Mouse (Mus musculus): ENCODE results near the gene Golgb1. TPM values are rescaled to one million over a fixed set of nuclear protein-coding genes. Genes with fewer than 3 reads are reported as not detected.

The Golgb1 gene
- polyA plus RNA-seq, 1 experiment from 2014 or later: 73.7 TPM

GRCm38 (mm10) chr16:36863585-36863984 is 11.4 kb upstream of the Golgb1 start:
- Histone ChIP-seq H3K4me2 (replicated peaks; ENCODE audit: low read depth) (no peak overlapping the region), H3K4me3 (ENCODE audit: low read depth, low read length) (no peak overlapping the region), H3K9ac (ENCODE audit: low read depth, low read length) (no peak overlapping the region), H3K27ac (ENCODE audit: low read depth, low read length) (no peak overlapping the region), H3K27me3 (replicated peaks; ENCODE audit: control insufficient read depth, insufficient read depth, low read length) (no peaks in the 10 kb centered on the region), H3K36me3 (ENCODE audit: control insufficient read depth, insufficient read depth) (peaks cover 11% of the 10 kb centered on the region), H3K4me1 (replicated peaks; ENCODE audit: control insufficient read depth, insufficient read depth, low read length) (no peaks in the 10 kb centered on the region), H3K9me3 (ENCODE audit: control insufficient read depth) (no peaks in the 10 kb centered on the region)
- TF ChIP-seq CTCF (IDR thresholded peaks at IDR 0.05; ENCODE audit: low read depth): no peak
- WGBS: 82% methylated on average over 3 of the region's 3 CpGs
- ATAC-seq: no peak

DNA sequence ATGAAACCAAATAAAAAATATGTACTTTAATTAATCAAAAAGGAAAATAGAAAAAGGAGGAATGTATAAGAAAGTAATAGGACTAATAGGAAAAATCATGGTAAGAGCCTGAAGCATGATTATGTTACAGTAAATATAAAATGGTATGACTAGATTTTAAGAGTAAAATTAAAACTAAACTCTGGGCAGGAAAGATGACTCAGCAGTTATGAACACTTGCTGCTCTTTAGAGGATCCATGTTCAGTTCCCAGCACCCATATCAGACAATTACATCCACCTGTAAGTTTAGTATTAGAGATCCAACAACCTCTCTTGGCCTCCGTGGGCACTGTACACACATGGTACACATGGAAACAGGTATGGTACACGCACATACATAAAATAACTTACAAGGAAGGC is 5.5 kb upstream of the Golgb1 start:
- Histone ChIP-seq H3K9me3 (ENCODE audit: control insufficient read depth) (no peaks in the 10 kb centered on the region), H3K4me3 (ENCODE audit: low read depth, low read length) (no peak overlapping the region), H3K27me3 (replicated peaks; ENCODE audit: control insufficient read depth, insufficient read depth, low read length) (no peaks in the 10 kb centered on the region), H3K36me3 (ENCODE audit: control insufficient read depth, insufficient read depth) (peaks cover 12% of the 10 kb centered on the region; the same call in 1 of the 2 replicates), H3K4me2 (replicated peaks; ENCODE audit: low read depth) (no peak overlapping the region), H3K27ac (ENCODE audit: low read depth, low read length) (no peak overlapping the region), H3K9ac (ENCODE audit: low read depth, low read length) (no peak overlapping the region), H3K4me1 (replicated peaks; ENCODE audit: control insufficient read depth, insufficient read depth, low read length) (peaks cover 6% of the 10 kb centered on the region; the same call in 1 of the 2 replicates)
- ATAC-seq: no peak
- WGBS: 96% methylated on average over 2 of the region's 2 CpGs
- TF ChIP-seq CTCF (IDR thresholded peaks at IDR 0.05; ENCODE audit: low read depth): no peak

DNA sequence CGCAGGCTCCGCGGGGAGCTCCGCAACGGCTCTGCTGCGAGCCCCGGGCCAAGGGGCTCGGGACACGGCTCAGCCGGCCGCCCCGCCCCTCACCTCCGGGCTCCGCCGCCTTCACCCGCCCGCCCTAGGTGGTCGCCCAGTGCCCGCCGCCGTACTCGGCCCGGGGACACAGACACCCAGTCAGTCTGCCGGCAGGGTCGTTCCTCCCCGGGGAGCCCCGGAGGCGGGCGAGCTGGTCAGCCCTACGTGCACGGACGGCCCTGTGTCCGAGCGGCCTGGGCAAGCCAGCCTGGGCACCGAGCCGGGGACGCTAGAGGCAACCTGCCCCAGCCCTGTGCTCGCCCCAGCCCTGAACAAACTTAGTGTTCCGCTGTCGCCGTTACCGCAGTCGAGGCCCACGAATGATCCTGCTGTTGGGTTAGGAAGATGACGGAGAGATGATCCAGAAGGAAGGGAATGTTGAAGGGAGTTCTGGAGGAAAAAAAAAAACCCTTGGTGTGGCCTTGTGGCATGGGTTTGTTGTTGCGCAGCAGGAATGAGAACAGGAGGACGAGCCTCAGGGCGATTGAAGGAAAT is 424 bp downstream of the Golgb1 start:
- Histone ChIP-seq H3K4me1 (replicated peaks; ENCODE audit: control insufficient read depth, insufficient read depth, low read length) (peaks cover 6% of the 10 kb centered on the region), H3K9me3 (ENCODE audit: control insufficient read depth) (no peaks in the 10 kb centered on the region), H3K9ac (ENCODE audit: low read depth, low read length) (peak overlapping the region; percentile 96), H3K27ac (ENCODE audit: low read depth, low read length) (peak overlapping the region; percentile 88), H3K4me2 (replicated peaks; ENCODE audit: low read depth) (peak overlapping the region; percentile 78), H3K27me3 (replicated peaks; ENCODE audit: control insufficient read depth, insufficient read depth, low read length) (no peaks in the 10 kb centered on the region), H3K36me3 (ENCODE audit: control insufficient read depth, insufficient read depth) (peaks cover 5% of the 10 kb centered on the region; the same call in 1 of the 2 replicates), H3K4me3 (ENCODE audit: low read depth, low read length) (peak overlapping the region; percentile 82)
- ATAC-seq: peak; percentile 58
- TF ChIP-seq CTCF (IDR thresholded peaks at IDR 0.05; ENCODE audit: low read depth): no peak
- 1% methylated on average over 48 of the region's 48 CpGs for WGBS

- no peaks in the 10 kb centered on the region for H3K27me3 ChIP-seq (replicated peaks; ENCODE audit: control insufficient read depth, insufficient read depth, low read length)
- H3K9ac ChIP-seq (ENCODE audit: low read depth, low read length): no peak overlapping the region
- H3K4me1 ChIP-seq (replicated peaks; ENCODE audit: control insufficient read depth, insufficient read depth, low read length): peaks cover 6% of the 10 kb centered on the region
- no peak for ATAC-seq
- peak; percentile 37 for TF ChIP-seq CTCF (IDR thresholded peaks at IDR 0.05; ENCODE audit: low read depth)
- H3K4me3 ChIP-seq (ENCODE audit: low read depth, low read length): no peak overlapping the region
- no peak overlapping the region for H3K4me2 ChIP-seq (replicated peaks; ENCODE audit: low read depth)
- WGBS: 79% methylated on average over 5 of the region's 5 CpGs
- H3K36me3 ChIP-seq (ENCODE audit: control insufficient read depth, insufficient read depth): 0 out of 2 replicates have a peak, but pooled peaks cover under 1% of the 10 kb centered on the region
- H3K27ac ChIP-seq (ENCODE audit: low read depth, low read length): no peak overlapping the region
- H3K9me3 ChIP-seq (ENCODE audit: control insufficient read depth): no peaks in the 10 kb centered on the region
Observed at GRCm38 (mm10) chr16:36877316-36877715, 2.4 kb downstream of the Golgb1 start.

DNA sequence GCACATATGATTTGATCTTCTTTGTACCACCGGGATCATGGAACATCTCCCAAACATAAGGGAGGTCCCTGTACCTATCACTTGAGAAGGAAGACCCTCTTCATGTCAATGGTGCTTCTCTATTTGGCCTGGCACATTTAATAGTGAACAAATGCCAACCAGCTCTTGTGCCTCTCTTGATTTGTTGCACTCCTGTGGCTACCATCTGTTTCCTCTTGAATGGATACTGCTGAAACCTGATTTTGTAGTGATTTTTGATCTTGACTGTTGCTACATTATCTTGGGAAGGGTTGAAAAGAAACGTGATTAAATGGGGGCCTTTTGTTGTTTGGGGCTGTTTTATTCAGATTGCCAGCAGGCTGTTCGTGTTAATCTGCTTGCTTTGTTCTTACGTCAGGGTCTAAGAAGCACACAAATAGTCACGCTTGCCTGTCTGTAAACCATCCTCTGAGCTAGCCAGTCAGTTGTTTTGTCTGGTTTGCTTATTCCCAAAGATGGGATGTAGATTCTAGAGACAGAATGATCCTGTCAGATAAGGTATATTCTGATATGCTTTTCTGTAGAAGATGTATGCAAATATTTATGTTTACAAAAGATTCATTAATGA is 7.9 kb downstream of the Golgb1 start:
- TF ChIP-seq CTCF (IDR thresholded peaks at IDR 0.05; ENCODE audit: low read depth): no peak
- H3K4me3 ChIP-seq (ENCODE audit: low read depth, low read length): no peak overlapping the region
- WGBS: 84% methylated on average over 5 of the region's 5 CpGs

DNA sequence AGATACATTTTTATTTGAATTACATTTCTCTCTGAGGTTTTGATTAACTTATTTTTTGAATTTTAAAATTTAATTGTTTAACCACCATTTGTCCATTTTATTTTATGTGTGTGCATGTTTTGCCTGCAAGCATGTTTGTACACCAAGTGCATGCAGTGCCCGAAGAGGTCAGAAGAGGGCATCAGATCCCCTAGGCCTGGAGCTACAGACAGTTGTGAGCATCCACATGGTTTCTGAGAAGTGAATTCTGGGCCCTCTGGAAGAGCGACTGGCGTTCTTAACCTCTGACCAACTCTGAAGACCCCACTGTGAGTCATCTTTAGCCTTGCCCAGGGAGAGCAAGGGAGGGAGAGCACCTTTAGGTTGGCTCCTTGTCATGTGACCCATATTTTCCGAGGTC is 9.9 kb downstream of the Golgb1 start:
- 89% methylated on average over 4 of the region's 4 CpGs for WGBS
- TF ChIP-seq CTCF (IDR thresholded peaks at IDR 0.05; ENCODE audit: low read depth): peak; percentile 66

More for the DNA sequence above, 7.9 kb downstream of the Golgb1 start:
- no peaks in the 10 kb centered on the region; the same call in 1 of the 2 replicates for H3K4me1 ChIP-seq (replicated peaks; ENCODE audit: control insufficient read depth, insufficient read depth, low read length)
- no peaks in the 10 kb centered on the region for H3K27me3 ChIP-seq (replicated peaks; ENCODE audit: control insufficient read depth, insufficient read depth, low read length)
- no peaks in the 10 kb centered on the region for H3K9me3 ChIP-seq (ENCODE audit: control insufficient read depth)
- no peak overlapping the region for H3K27ac ChIP-seq (ENCODE audit: low read depth, low read length)
- no peak overlapping the region for H3K4me2 ChIP-seq (replicated peaks; ENCODE audit: low read depth)
- H3K36me3 ChIP-seq (ENCODE audit: control insufficient read depth, insufficient read depth): peaks cover 17% of the 10 kb centered on the region
- ATAC-seq: no peak
- H3K9ac ChIP-seq (ENCODE audit: low read depth, low read length): no peak overlapping the region

More for the DNA sequence above, 9.9 kb downstream of the Golgb1 start:
- Histone ChIP-seq H3K4me3 (ENCODE audit: low read depth, low read length) (no peak overlapping the region), H3K4me2 (replicated peaks; ENCODE audit: low read depth) (no peak overlapping the region), H3K9ac (ENCODE audit: low read depth, low read length) (no peak overlapping the region), H3K27ac (ENCODE audit: low read depth, low read length) (no peak overlapping the region), H3K27me3 (replicated peaks; ENCODE audit: control insufficient read depth, insufficient read depth, low read length) (no peaks in the 10 kb centered on the region), H3K36me3 (ENCODE audit: control insufficient read depth, insufficient read depth) (peaks cover 33% of the 10 kb centered on the region), H3K4me1 (replicated peaks; ENCODE audit: control insufficient read depth, insufficient read depth, low read length) (no peaks in the 10 kb centered on the region; the same call in 1 of the 2 replicates), H3K9me3 (ENCODE audit: control insufficient read depth) (no peaks in the 10 kb centered on the region)
- no peak for ATAC-seq
